Mouse (Mus musculus) neural tube, embryonic 15.5 days (tissue): ENCODE results near the gene Il1r2. TPM values are rescaled to one million over a fixed set of nuclear protein-coding genes. Genes with fewer than 3 reads are reported as not detected.

ENCODE experiments used
- ATAC-seq: fragments of 200-750 bp; cut with Nextera tagmentation; 2 replicates; pipeline ENCODE4 v1.8.0; 2017; ENCODE audit warnings: mild to moderate bottlenecking, moderate TSS enrichment, moderate library complexity; ENCODE audit not compliant: low FRiP score
- H3K27ac ChIP-seq: fragments of 300-500 bp; sonication (generic); replicated peaks from 2 replicates; pipeline ENCODE4 v1.5.1; 2015; ENCODE audit warnings: mild to moderate bottlenecking, inconsistent platforms
- H3K27me3 ChIP-seq: fragments of 300-500 bp; sonication (generic); replicated peaks from 2 replicates; pipeline ENCODE4 v1.6.1; 2015; ENCODE audit warnings: inconsistent platforms
- H3K36me3 ChIP-seq: fragments of 300-500 bp; sonication (generic); 2 replicates; pipeline ENCODE4 v1.6.1; 2015; ENCODE audit warnings: inconsistent platforms
- H3K4me1 ChIP-seq: fragments of 300-500 bp; sonication (generic); 2 replicates; pipeline ENCODE4 v1.6.1; 2015; ENCODE audit warnings: inconsistent platforms
- H3K4me2 ChIP-seq: fragments of 300-500 bp; sonication (generic); 2 replicates; pipeline ENCODE4 v1.6.1; 2015; ENCODE audit warnings: inconsistent platforms, mild to moderate bottlenecking, moderate library complexity
- H3K4me3 ChIP-seq: fragments of 300-500 bp; sonication (generic); replicated peaks from 2 replicates; pipeline ENCODE4 v1.5.1; 2015; ENCODE audit warnings: mild to moderate bottlenecking, inconsistent platforms
- H3K9ac ChIP-seq: fragments of 300-500 bp; sonication (generic); replicated peaks from 2 replicates; pipeline ENCODE4 v1.6.1; 2015; ENCODE audit warnings: mild to moderate bottlenecking, inconsistent platforms
- H3K9me3 ChIP-seq: fragments of 300-500 bp; sonication (generic); replicated peaks from 2 replicates; pipeline ENCODE4 v1.6.1; 2016; ENCODE audit warnings: inconsistent platforms
- WGBS: fragments of 180-500 bp; shearing (Covaris S2); methylation state at CpG from one replicate; pipeline ENCODE4 v1.1.7; 2015; ENCODE audit warnings: mixed read lengths; 5-methylcytosine and 5-hydroxymethylcytosine counted together
- polyA plus RNA-seq: library from polyadenylated mRNA; unstranded; fragments of >200 nt; fragmentation: Nextera tagmentation; extraction: Ambion mirVana; gene quantifications from 2 replicates; pipeline ENCODE4 v1.2.1, GENCODE M21; 2015

The Il1r2 gene
- polyA plus RNA-seq, 1 experiment from 2014 or later: 0.63 TPM

- Histone ChIP-seq H3K4me3 (no peak overlapping the region), H3K27me3 (no peaks in the 10 kb centered on the region), H3K4me1 (0 out of 2 replicates have a peak, but pooled peaks cover 3% of the 10 kb centered on the region), H3K9ac (no peak overlapping the region), H3K27ac (no peak overlapping the region), H3K9me3 (no peaks in the 10 kb centered on the region), H3K36me3 (no peaks in the 10 kb centered on the region), H3K4me2 (no peak overlapping the region)
- WGBS: 76% methylated on average over 14 of the region's 14 CpGs
- no peak for ATAC-seq
Measured at GRCm38 (mm10) chr1:40139798-40140532, 66.1 kb downstream of the Il1r2 start.

GRCm38 (mm10) chr1:40156096-40156495, 82.2 kb downstream of the Il1r2 start:
- no peaks in the 10 kb centered on the region for H3K36me3 ChIP-seq
- no peaks in the 10 kb centered on the region for H3K27me3 ChIP-seq
- no peak overlapping the region for H3K4me3 ChIP-seq
- WGBS: 87% methylated on average over 6 of the region's 6 CpGs
- H3K9me3 ChIP-seq: no peaks in the 10 kb centered on the region
- H3K27ac ChIP-seq: no peak overlapping the region
- no peak for ATAC-seq
- H3K4me1 ChIP-seq: no peaks in the 10 kb centered on the region
- no peak overlapping the region for H3K4me2 ChIP-seq
- H3K9ac ChIP-seq: no peak overlapping the region

DNA sequence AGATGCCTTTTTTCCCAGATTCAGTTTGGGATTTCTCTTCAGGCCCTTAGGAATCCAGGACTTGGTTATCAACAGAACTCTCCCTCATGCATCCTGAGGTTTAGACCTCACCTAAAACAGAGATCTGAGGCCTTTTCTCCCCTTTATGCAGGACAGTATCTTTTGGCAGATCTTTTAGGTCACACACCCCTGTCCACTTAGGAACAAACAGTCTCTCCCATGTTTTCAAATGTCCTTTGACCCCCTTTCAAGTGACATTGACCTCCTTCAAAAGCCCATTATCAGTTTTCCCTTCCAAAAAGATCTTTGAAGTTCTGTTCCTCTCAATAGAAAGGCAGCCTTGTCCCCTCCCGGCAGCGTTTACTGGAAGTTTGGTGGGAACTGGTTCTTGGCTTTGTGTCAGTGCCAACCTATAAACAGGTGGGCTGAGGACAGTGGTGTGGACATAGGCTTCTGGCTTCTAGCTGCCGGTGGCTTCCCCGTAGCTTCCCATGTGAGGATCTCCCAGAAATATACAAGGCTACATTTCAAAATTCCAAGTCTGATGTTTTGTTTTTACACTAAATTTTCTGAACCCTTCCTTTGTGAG, 89.5 kb downstream of the Il1r2 start:
- H3K27ac ChIP-seq: no peak overlapping the region
- no peaks in the 10 kb centered on the region for H3K4me1 ChIP-seq
- H3K9me3 ChIP-seq: no peaks in the 10 kb centered on the region
- no peak overlapping the region for H3K9ac ChIP-seq
- H3K4me3 ChIP-seq: no peak overlapping the region
- WGBS: 92% methylated on average over 4 of the region's 4 CpGs
- no peak overlapping the region for H3K4me2 ChIP-seq
- no peaks in the 10 kb centered on the region for H3K36me3 ChIP-seq
- no peaks in the 10 kb centered on the region for H3K27me3 ChIP-seq
- ATAC-seq: no peak

GRCm38 (mm10) chr1:40164331-40164730, 90.5 kb downstream of the Il1r2 start:
- H3K4me3 ChIP-seq: no peak overlapping the region
- no peaks in the 10 kb centered on the region for H3K9me3 ChIP-seq
- H3K4me2 ChIP-seq: no peak overlapping the region
- H3K4me1 ChIP-seq: no peaks in the 10 kb centered on the region
- no peak for ATAC-seq
- H3K9ac ChIP-seq: no peak overlapping the region
- 92% methylated on average over 4 of the region's 4 CpGs for WGBS
- H3K27ac ChIP-seq: no peak overlapping the region
- no peaks in the 10 kb centered on the region for H3K36me3 ChIP-seq
- no peaks in the 10 kb centered on the region for H3K27me3 ChIP-seq

DNA sequence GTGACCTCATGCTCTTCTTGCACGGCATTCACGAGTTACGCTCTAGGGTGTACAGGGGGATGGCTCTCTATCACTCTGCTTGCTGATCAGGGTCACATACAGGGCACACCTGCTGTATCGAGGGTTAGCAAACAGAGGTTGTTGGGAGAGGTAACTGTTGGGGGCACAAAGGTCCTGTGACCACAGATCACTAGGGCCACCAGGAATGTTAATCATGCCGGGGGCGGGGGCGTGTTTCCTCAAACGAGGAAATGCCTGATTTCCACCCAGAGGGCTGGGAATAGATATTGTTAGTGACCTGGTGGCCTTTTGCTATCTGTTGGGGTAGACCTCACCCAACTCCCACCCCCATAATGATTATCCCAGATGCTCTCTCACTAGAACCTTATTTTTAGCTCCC, 93.7 kb downstream of the Il1r2 start:
- H3K27ac ChIP-seq: no peak overlapping the region
- WGBS: 87% methylated on average over 8 of the region's 8 CpGs
- H3K9me3 ChIP-seq: no peaks in the 10 kb centered on the region
- H3K4me2 ChIP-seq: no peak overlapping the region
- H3K4me1 ChIP-seq: no peaks in the 10 kb centered on the region
- no peak for ATAC-seq
- no peak overlapping the region for H3K9ac ChIP-seq
- no peaks in the 10 kb centered on the region for H3K36me3 ChIP-seq
- H3K4me3 ChIP-seq: no peak overlapping the region
- H3K27me3 ChIP-seq: no peaks in the 10 kb centered on the region

GRCm38 (mm10) chr1:40171878-40172277, 98.0 kb downstream of the Il1r2 start:
- Histone ChIP-seq H3K9ac (no peak overlapping the region), H3K4me2 (no peak overlapping the region), H3K27me3 (no peaks in the 10 kb centered on the region), H3K36me3 (no peaks in the 10 kb centered on the region), H3K27ac (no peak overlapping the region), H3K9me3 (no peaks in the 10 kb centered on the region; the same call in 1 of the 2 replicates), H3K4me1 (no peaks in the 10 kb centered on the region), H3K4me3 (no peak overlapping the region)
- ATAC-seq: no peak
- 76% methylated on average over 5 of the region's 5 CpGs for WGBS

DNA sequence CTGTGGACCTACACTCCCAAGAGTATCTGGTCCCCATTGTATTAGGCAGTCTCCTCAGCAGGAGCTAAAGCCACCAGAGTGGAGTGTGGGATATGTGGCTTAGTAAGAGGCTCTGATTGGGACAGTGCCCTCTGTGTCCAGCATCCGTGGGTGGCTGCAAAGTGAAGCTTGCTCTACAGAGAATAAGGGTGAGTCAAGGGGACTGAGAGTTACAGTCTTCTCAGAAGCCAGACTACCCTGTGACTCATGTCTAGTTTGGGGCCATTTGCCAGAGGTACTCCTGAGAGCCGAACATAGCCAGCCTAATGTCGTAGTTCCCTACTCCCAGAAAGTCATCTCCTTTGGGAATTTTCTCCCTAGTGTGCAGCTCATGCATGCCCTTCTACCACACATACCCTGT, 100.3 kb downstream of the Il1r2 start:
- no peak overlapping the region for H3K4me2 ChIP-seq
- H3K4me1 ChIP-seq: no peaks in the 10 kb centered on the region
- H3K27ac ChIP-seq: no peak overlapping the region
- no peak overlapping the region for H3K4me3 ChIP-seq
- no peak overlapping the region for H3K9ac ChIP-seq
- no peaks in the 10 kb centered on the region for H3K36me3 ChIP-seq
- no peak for ATAC-seq
- H3K27me3 ChIP-seq: no peaks in the 10 kb centered on the region
- 91% methylated on average over 3 of the region's 3 CpGs for WGBS
- no peaks in the 10 kb centered on the region; the same call in 1 of the 2 replicates for H3K9me3 ChIP-seq

Other genes starting within 250 kb of the Il1r2 start
- 31.1 and 35.7 TPM in 2 replicates for gene Map4k4, start 173.2 kb upstream of the Il1r2 start, polyA plus RNA-seq
- 0.77 and 3.4 TPM in 2 replicates for gene Il1r1, start 151.0 kb downstream of the Il1r2 start, polyA plus RNA-seq